Mouse (Mus musculus) c-Kit-negative CD71-positive TER-119-positive erythroid progenitor cells, embryonic 14.5 days (primary cell): ENCODE measurements around the gene Srrm3.

Experiments used
- DNase-seq: peaks from one replicate; pipeline ENCODE4 v3.0.0-alpha.2; 2013; ENCODE audit warnings: low read depth, low spot score

Srrm3 gene

DNA sequence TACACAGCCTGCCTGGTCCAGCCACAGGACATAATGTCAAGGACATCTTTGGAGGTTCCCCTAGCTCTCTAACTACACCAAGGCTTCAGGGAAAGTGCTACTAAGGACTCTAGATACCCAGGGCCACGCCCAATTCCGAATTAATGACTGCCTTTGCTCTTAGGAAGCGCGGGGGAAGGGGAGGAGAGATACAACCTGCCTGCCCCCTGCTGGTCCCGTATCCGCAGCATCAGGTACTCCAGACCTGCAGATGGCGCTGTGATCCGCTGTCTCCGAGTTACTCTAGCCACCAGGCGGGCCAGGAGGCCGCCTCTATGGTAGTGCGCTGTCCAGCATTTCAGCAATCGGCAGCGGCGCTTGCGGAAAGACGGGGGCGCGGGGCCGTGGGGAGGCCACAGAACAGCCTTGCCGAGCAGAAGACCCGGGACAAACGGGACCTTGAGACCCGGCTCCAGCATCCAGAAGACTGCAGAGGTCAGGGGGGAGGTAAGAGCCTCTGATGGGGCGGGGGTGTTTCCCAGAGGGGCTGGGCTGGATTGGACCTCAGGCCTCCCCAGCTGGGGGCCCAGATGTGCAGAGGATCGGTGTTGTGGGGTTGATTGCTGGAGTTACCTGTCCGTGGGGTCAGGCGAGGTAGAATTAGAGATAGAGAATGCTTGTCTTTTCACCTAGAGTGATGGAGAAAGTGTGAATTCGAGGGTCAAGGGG is at the start of gene Srrm3:
Srrm3 (plus strand) TSS at position 336 of the 708 bp plus-strand sequence.
- peak; percentile 42 for DNase-seq

DNA sequence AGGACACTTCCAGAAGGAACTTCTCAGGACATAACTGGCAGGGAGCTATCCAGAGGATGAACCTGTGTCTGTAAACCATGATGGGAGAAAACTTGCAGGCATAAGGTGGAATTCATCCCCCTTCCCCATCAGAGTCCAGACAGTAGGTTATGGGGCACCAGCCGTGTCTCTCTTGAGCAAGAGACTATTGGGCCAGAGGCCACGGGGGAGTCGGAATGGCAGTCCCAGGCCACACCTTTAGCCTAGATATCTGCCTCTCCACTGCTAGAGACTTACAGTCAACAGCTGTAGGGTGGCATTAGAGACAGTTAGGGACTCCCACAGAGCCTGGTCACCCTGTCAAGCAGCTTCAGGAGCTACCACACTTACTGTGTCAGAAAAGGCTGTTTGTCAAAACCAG is 44.8 kb upstream of the Srrm3 start:
- no peak for DNase-seq

DNA sequence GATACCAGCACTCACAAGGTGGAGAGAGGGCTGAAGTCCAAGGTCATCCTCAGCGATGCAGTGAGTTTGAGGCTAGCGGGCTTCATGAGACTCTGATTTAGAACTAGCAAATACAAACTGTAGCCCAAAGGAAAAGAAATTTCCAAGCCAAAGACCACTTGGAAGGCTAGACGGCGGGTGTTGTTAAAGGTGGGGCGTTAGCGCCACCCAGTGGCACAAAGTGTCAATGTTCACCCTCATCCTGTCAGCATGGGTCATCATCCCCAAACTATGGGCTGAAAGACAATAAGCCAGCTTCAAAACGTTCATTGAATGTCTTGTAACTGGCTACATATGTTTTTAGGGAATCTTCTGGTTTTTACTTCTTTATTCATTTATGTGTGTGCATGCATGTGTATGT is 43.2 kb upstream of the Srrm3 start:
- DNase-seq, result peak; percentile 32

DNA sequence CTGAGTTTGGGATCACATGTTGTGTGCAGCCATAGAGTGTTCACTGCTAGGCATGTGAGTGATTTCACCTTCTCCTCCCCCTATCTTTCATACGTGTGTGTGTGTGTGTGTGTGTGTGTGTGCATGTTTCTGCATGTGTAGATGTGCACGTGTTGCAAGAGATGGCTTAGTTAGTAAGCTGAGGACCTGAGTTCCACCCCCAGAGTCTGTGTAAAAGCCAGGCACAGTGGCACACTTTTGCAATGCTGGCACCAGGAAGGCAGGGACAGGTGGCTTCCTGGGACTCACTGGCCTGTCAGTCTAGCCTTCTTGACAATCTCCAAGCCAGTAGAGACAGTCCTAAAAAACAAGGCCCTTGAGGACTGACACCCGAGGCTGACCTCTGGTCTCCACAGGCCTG is 41.7 kb upstream of the Srrm3 start:
- no peak for DNase-seq

DNA sequence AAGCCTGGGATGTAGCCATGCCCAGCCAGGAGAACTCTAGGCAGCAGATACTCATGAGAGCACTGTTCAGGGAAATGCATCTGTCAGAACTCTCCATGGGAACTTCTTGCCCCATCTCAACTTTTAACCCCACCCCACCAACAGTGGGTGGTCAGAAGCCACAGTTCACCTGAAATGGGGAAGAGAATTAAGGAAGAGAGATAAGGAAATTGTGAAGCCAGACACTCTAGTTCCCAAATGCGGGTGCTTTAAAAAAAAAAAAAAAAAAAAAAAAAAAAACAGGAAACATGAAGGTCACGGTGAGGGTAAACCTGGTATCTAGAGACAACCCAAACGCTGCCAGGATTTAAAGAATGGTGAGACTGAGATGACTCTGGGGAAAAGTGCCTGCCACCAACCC is 34.2 kb upstream of the Srrm3 start:
- DNase-seq, result no peak

DNA sequence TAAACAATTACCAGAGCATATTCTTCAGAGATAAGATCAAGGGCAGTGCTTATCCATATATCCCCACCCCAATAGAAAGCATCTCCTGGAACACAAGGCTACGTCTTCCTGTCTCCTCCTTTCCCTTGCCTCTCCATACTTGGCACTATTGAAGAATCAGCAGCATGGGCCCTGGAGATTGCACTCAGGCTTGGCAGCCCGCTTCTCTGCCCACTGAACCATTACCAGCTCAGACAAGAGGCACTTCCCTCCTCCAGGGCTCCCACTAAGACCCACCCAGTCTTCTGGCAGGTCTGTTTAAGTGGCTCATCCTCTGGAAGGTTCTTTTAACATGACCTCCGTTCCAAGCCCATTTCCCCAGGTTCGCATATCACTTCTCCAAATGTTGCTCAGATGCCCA is 30.1 kb upstream of the Srrm3 start:
- no peak for DNase-seq

DNA sequence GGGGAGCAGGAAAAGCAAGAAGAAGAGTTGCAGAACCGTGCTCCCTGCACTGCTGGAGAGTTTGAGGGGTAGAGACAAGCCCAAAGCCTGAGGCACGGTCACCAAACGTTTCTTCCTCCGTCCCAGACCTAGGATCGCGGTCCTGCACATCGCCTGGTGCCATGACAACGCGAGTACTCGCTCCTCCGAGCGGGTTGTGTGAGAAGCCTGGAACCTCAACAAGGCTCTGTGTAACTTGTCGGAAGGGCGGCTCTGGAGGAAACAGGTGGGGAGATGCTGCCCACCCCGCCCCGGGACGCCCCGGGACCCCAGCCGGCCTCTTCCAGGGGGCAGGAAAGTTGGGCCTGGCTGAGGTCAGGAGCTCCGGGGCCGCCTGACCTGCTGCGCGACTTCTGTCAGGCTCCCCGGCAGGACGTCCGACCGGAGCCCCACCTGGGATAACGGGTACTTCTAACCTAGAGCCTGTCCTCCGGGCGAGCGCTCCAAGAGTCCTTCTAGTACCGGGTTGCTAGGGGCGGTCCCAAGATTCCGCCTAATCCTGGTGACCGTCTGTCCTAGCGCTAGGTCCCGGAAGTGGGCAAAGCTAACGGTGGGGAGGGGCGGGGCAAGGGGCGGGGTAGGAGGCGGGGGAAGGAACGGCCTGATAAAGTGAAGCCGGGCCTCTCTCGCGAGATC is 28.8 kb upstream of the Srrm3 start, which contains the start of gene Styxl1:
Styxl1 (minus strand) TSS at position 590 of the 675 bp plus-strand sequence.
- peak; percentile 39 for DNase-seq

DNA sequence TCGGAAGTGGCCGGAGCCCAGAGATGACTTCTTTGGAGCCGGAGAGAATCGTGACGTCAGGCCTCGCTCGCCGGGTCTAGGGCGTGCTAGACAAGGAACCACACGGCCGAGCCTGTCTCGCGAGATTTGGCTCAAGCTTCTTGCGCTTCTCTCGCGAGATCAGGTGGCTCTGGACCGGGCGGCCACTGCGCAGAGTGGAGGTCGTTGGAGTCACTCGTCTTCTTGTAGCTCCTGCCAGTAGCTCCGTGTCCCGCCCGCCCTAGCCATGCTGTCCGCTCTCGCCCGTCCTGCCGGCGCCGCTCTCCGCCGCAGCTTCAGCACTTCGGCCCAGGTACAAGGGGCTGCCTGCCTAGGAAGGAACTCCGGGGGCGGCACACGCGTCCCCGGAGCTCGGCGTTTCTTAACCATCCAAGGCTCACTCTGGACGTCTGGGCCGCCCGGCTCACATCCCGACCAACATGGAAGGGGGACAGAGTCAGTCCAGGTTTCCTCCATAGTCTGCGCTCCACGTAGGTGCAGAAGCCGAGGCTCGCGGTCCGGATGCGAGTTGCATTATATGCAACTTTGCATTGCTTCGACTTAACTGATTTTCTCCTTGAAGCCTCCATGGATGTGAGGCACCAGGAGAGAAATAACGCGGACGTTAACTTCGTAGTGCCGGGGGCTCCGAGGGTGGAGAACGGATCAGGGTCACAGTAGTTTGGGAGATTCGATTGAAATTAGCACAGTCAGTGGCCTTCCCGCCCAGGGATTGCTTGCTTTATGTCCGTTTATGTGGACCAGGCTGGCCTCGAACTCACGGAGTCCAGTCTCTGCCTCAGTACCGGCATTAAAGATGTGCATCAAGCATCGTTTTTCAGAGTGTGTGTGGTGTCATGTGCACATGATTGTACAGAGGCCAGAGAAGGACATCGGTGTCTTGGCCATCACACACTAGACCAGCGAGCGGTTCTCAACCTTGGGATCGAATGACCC is 27.9 kb upstream of the Srrm3 start, which contains the start of gene Mdh2:
Mdh2 (plus strand) TSS at position 10 of the 975 bp plus-strand sequence.
- peak; percentile 100 for DNase-seq

DNA sequence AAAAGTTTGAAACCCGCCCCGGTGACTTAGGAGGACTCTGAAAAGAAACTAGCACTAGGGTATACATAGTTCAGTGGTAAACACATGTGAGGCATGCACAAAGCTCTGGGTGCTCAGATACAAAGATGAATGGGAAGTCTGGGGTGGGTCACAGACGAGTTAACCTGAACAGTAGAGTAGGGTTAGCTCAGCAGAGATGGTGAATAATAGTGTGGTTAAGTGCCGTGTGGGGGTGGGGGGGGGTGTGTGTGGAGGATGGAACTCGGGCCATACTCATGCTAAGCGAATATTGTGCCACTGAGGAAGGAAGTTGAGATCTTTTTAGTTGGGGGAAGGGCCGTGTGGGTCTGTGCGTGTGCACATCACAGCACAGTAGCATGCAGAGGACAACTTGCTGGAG is 26.4 kb upstream of the Srrm3 start:
- DNase-seq, result no peak

DNA sequence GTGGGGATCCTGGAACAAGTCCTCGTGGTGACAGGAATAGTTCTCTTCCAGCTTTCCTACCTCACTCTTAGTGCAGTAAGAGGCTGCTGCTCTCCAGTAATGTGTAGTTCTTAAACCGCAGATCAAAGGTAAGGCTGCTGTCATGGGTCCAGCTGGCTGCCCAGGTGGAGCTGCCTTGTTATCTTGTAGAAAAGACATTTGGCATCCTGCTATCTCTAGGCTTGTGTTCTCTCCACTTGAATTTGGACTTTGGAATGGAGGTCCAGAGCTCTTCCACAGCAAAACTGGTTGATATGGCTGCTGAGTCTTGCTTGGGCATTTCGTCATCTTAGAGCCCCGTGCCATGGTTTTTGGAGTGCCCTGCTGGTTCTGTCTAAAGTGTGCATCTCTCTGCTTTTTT is 23.8 kb upstream of the Srrm3 start:
- DNase-seq, result no peak

DNA sequence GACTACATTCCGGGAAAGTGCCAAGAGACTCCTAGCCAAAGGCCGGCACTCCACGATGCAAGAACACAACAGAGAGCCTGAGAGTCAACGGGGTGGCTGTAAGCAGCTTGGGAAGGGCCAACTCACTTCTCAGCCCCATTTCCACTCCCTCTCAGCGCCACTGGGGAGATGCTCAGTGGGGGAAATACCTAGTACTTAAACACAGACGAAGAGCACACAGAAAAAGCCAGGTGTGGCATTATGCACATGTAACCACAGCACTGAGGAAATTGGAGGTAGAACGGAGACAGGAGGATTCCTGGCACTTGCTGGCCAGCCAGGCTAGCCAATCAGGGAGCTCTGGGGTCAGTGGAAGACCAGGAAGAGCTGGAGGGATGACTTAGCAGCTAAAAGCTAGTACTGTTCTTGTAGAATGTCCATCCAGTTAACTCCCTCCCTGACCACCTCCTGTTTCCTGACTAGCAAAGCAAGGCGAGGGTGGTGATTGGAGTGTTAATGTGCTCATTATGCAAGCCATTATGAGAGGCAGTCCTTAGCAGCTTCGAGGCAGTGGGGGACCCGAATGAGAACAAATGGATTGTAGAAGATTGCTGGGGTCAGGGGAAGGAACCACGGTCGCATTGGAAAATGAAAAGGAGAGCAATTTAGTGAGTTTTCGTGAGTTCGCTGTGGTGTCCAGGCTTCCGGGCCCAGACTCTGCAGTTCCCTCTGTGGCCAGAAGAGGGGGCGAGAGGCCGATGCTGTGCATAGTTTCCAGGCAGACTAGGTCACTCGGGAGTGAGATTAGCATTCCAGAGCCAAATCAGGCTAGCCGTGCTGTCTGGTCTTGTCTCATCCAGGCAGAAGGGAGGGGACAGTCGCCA is 12.5 kb upstream of the Srrm3 start:
- DNase-seq, result no peak

DNA sequence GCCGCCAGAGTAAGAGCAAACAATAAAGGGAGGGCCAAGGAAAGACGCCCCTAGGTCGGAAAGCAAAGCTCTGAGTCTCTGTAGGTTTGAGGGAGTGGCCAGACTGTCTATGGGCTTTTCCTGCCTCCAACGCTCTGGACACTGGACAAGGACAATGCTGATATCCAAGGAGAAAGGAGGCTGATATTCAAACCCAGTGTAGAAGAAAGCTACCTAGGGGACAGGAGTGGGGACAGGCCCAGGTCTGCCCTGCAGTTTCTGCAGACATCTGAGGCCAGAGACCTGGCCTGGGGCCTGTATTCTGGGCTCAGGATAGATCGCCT is 11.9 kb upstream of the Srrm3 start:
- DNase-seq, result no peak

DNA sequence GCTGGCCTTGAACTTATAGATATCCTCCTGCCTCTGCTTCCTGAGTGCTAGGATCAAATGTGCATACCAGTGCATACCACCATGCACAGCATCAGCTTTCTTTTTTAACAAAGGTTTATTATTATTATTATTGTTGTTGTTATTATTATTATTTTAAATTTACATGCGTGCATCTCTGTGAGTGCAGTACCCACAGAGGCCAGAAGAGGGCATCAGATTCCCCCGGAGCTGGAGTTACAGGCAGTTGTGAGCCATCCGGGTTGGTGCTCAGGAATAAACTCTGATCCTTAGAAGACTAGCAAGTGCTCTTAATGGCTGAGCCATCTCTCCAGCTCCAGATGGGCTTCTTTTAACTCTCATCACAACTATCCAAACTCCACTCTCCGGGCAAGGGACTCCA is 6.9 kb upstream of the Srrm3 start:
- no peak for DNase-seq

DNA sequence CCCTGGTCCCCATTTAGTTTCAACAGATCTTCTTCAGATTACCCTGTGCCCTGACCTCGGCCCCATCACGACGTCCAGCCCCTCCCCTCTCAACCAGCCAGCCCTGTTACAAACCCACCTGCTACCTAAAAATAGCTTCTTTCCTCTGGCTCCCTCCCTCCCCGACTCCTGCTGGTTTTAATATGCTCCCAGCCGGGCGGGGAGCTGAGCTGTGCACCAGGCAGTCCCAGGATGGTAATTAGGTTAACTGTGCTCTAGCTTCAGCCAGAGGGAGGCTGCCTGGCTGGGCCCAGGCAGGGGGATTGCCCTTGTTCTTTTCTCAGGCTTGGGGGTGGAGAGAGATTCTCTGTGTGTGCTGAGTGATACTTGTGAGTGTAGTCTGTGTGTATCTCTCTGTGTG is 5.8 kb upstream of the Srrm3 start:
- no peak for DNase-seq

DNA sequence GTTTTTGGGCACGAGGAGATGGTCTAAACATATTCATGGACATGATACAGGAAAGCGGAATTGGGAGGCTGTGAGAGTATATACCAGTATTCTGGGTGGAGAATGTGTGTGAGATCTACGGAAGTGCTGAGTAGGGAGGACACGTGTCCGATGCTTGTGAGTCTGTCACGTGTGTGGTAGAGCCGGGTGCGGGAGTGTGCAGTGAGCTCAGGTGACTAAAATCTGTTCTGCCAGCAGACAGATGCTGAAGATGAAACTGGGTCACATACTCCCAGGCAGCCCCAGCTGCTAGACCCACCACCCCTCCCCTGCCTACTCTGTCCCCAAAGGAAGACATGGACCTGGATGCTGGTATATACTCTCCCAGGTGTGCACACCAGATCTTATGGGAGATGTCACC is 4.0 kb upstream of the Srrm3 start:
- no peak for DNase-seq

DNA sequence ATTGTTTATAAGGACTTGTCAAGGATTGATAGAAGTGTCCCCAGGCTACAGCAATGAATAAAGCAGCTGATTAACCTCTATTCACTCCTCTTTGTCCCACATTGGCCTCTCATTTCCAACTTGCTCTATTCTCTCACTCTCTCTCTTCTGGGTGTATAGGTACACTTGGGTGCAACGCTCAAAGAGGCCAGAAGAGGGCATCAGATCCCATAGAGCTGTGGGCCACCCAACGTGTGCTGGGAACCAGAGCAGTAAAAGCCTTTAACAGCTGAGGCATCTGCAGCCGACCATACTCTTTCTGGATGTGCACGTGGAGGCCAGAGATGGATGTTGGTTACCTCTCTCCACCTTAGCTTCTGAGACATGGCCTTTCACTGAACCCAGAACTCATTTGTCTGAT is 3.6 kb upstream of the Srrm3 start:
- DNase-seq, result no peak

DNA sequence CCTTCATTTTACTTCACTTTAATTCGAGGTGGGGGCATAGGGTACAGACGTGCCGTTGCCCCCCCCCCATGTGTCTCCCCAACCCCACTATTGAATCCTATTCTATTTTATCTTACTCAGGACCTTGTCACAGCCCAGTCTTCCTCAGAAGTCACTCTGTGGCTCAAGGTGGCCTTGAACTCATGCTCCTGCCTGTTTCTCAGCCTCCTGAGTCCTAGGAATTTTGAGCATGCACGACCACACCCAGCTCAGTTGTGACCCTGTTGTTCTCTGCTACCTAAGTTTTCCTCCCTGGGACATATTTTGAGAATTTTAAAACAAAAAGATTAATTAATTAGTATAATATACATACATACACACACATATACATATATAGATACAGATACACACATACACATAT is 3.0 kb upstream of the Srrm3 start:
- no peak for DNase-seq

DNA sequence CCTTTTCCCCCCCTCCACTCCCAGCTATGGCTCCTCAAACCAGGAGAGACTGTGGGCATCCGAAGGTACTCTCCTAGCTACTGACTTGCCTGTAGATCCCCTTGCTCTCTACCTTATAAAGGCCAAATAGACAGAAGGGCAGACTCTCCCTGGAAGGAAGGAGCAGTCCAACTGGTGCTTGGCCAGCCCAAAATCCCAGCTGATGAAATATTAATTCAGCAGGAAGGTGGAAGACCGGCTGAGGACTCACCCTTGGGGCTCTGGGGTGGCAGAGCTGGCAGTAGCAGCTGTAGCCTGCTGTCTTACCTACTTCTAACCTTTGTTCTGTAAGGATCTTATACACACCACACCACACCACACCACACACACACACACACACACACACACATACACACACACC is 2.0 kb upstream of the Srrm3 start:
- no peak for DNase-seq

DNA sequence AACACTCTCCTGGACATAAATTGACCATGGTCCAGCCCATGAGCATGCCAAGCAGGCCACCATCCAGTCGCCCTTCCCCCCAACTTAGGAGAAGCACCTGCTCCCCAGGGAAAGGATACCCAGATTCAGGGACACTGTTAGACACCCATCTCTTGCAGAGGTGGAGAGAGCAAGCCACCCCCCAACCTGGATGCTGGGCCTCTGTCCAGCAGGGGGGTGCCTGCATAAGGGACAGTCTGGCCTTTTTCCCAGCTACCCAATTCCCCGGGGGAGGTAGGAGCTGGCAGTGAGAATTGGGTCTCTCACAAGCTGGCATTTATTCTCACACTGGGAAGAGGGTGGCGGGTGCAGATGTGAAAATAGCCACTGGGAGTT is 560 bp downstream of the Srrm3 start:
- no peak for DNase-seq

DNA sequence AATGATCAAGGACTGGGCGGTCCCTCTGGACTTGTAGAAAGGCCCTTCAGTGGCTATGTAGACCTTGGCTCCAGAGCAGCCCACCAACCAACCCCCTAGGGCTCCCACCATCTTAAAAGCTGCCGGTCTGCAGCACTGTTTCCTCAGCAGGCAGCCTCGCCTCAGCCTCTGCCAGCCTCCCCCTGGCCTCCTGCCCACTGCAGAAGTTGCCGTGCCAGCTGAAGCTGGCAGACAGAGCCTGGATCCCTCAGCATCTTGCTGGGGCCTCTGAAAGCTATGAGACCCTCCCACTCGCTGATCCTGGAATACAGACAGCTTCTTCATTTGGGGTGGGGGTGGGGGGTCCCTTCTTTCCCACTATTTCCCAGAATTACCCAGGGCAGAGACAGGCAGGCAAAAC is 6.3 kb downstream of the Srrm3 start:
- DNase-seq, result no peak

DNA sequence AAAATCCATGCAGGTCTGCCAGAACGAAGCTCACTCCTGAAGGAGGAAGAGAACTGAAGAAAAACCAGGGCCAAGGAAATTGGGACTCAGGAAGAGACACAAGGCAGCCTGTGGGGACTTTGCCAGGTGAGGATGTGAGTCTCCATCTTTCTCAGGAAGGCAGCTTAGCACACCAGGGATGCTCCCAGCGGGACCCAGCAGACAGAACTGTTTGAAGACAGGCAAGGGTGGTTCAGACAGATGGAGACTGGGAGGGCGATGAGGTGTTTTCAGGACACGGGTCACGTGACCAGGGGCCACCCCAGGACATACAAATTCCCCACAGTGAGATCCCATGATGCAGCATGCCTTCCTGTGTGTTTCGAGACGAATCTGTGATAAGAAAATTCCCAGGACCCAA is 11.8 kb downstream of the Srrm3 start:
- no peak for DNase-seq
